Mouse (Mus musculus) liver, embryonic 14.5 days (tissue): ENCODE results near the gene Atp7b. TPM values are rescaled to one million over a fixed set of nuclear protein-coding genes. Genes with fewer than 3 reads are reported as not detected.
A peak's percentile ranks its signal among the peaks of the same experiment; 100 is the strongest.

Source experiments
- ATAC-seq: fragments of 200-750 bp; cut with Nextera tagmentation; 2 replicates; pipeline ENCODE4 v1.8.0; 2017; ENCODE audit warnings: moderate number of reproducible peaks, mild to moderate bottlenecking, moderate library complexity; ENCODE audit not compliant: insufficient read depth
- DNase-seq, 3 experiments: peaks; one replicate each; pipeline ENCODE4 v3.0.0-alpha.2; 2012 to 2013; ENCODE audit warnings: low read depth in 3 of 3, low spot score in 3 of 3
- H3K27ac ChIP-seq: fragments of 300-500 bp; sonication (generic); 2 replicates; pipeline ENCODE4 v1.5.1; 2014; ENCODE audit warnings: moderate library complexity, mild to moderate bottlenecking, control low read depth, inconsistent platforms
- H3K27me3 ChIP-seq: fragments of 300-500 bp; sonication (generic); 2 replicates; pipeline ENCODE4 v1.6.1; 2014; ENCODE audit warnings: mild to moderate bottlenecking, low read length, moderate library complexity; ENCODE audit not compliant: control insufficient read depth, insufficient read depth
- H3K36me3 ChIP-seq: fragments of 300-500 bp; sonication (generic); replicated peaks from 2 replicates; pipeline ENCODE4 v1.6.1; 2014; ENCODE audit warnings: low read depth; ENCODE audit not compliant: control insufficient read depth, insufficient read depth
- H3K4me1 ChIP-seq, 2 experiments: fragments of 200-500 bp in 1 of 2; fragments of 300-500 bp in 1 of 2; sonication (generic) in 1 of 2; replicated peaks; 2 replicates each; pipeline ENCODE4 v1.6.1; 2012 to 2014; ENCODE audit warnings: antibody characterized with exemption in 1 of 2, inconsistent platforms in 1 of 2, low read length in 1 of 2; ENCODE audit not compliant: control insufficient read depth in 2 of 2, insufficient read depth in 2 of 2
- H3K4me2 ChIP-seq: fragments of 300-500 bp; sonication (generic); 2 replicates; pipeline ENCODE4 v1.6.1; 2014; ENCODE audit warnings: low read depth, mild to moderate bottlenecking, control low read depth, moderate library complexity
- H3K4me3 ChIP-seq, 2 experiments: fragments of 200-500 bp in 1 of 2; fragments of 300-500 bp in 1 of 2; sonication (generic) in 1 of 2; 2 replicates each; pipeline ENCODE4 v1.5.1; 2012 to 2014; ENCODE audit warnings: low read depth in 2 of 2, low read length in 2 of 2, mild to moderate bottlenecking in 2 of 2, control low read depth in 1 of 2, inconsistent platforms in 1 of 2, moderate library complexity in 1 of 2; ENCODE audit not compliant: insufficient read depth in 1 of 2
- H3K9ac ChIP-seq: fragments of 300-500 bp; sonication (generic); replicated peaks from 2 replicates; pipeline ENCODE4 v1.6.1; 2014; ENCODE audit warnings: mild to moderate bottlenecking, control low read depth, moderate library complexity
- H3K9me3 ChIP-seq: fragments of 300-500 bp; sonication (generic); 2 replicates; pipeline ENCODE4 v1.6.1; 2016; ENCODE audit warnings: low read length, mixed read lengths; ENCODE audit not compliant: control insufficient read depth
- CTCF ChIP-seq: IDR thresholded peaks from 2 replicates; pipeline ENCODE4 v1.5.1; 2016; ENCODE audit warnings: antibody characterized with exemption, low read depth, control low read depth
- EP300 ChIP-seq: IDR thresholded peaks from 2 replicates; pipeline ENCODE4 v1.6.1; 2016; ENCODE audit warnings: antibody characterized with exemption, low read depth
- WGBS: fragments of 180-500 bp; shearing (Covaris S2); extraction: QIAGEN DNeasy Blood & Tissue Kit; methylation state at CpG from one replicate; pipeline ENCODE4 v1.1.7; 2014; ENCODE audit not compliant: insufficient replicate concordance; 5-methylcytosine and 5-hydroxymethylcytosine counted together
- polyA plus RNA-seq, 2 experiments: library from polyadenylated mRNA; depleted of rRNA in 1 of 2; stranded (reverse) in 1 of 2; unstranded in 1 of 2; fragments of >200 nt; fragmentation: Nextera tagmentation in 1 of 2; extraction: Ambion mirVana in 1 of 2; gene quantifications; 2 replicates each; pipeline versions ENCODE4 v1.2.1 to v1.2.3; 2012 to 2014

Gene Atp7b
- polyA plus RNA-seq, 2 experiments, result 9.4 to 10.4 TPM

GRCm38 (mm10) chr8:22040153-22040509 is 20.0 kb downstream of the Atp7b start:
- Histone ChIP-seq H3K9ac (no peak overlapping the region), H3K4me3 (no peak overlapping the region), H3K27ac (no peak overlapping the region), H3K4me1 (peaks cover 0 to 15% of the 10 kb centered on the region in 2 experiments; a peak in 2 of 4 replicates), H3K36me3 (peaks cover 2% of the 10 kb centered on the region; the same call in 1 of the 2 replicates), H3K9me3 (no peaks in the 10 kb centered on the region), H3K4me2 (no peak overlapping the region; the same call in 1 of the 2 replicates), H3K27me3 (no peaks in the 10 kb centered on the region)
- no peak for TF ChIP-seq CTCF
- TF ChIP-seq EP300, result no peak
- no peak for ATAC-seq
- WGBS, result 47% methylated on average over 6 of the region's 6 CpGs
- DNase-seq, result no peak

GRCm38 (mm10) chr8:22039468-22040152 is 20.5 kb downstream of the Atp7b start:
- H3K4me2 ChIP-seq, result peak overlapping the region; percentile 40
- H3K36me3 ChIP-seq, result peaks cover 2% of the 10 kb centered on the region; the same call in 1 of the 2 replicates
- peak; percentile 65 for ATAC-seq
- peaks cover 0 to 15% of the 10 kb centered on the region in 2 experiments; a peak in 2 of 4 replicates for H3K4me1 ChIP-seq
- H3K9ac ChIP-seq, result no peak overlapping the region
- WGBS, result 24% methylated on average over 15 of the region's 15 CpGs
- H3K27ac ChIP-seq, result no peak overlapping the region; the same call in 1 of the 2 replicates
- no peaks in the 10 kb centered on the region for H3K9me3 ChIP-seq
- TF ChIP-seq EP300, result no peak
- TF ChIP-seq CTCF, result no peak
- no peaks in the 10 kb centered on the region for H3K27me3 ChIP-seq
- peak overlapping the region; percentile 30 to 31; a peak in 3 of 4 replicates for H3K4me3 ChIP-seq
- DNase-seq, result no peak

- ATAC-seq, result peak; percentile 52; the same call in 1 of the 2 replicates
- H3K27me3 ChIP-seq, result no peaks in the 10 kb centered on the region
- DNase-seq, result no peak
- H3K4me1 ChIP-seq, result peaks cover 0 to 13% of the 10 kb centered on the region in 2 experiments; a peak in 2 of 4 replicates
- H3K4me3 ChIP-seq, result no peak overlapping the region
- H3K4me2 ChIP-seq, result peak overlapping the region; percentile 20; the same call in 1 of the 2 replicates
- no peak overlapping the region for H3K9ac ChIP-seq
- H3K27ac ChIP-seq, result no peak overlapping the region
- no peaks in the 10 kb centered on the region for H3K9me3 ChIP-seq
- TF ChIP-seq EP300, result no peak
- TF ChIP-seq CTCF, result no peak
- 70% methylated on average over 7 of the region's 7 CpGs for WGBS
- peaks cover 2% of the 10 kb centered on the region for H3K36me3 ChIP-seq
Observed at GRCm38 (mm10) chr8:22037022-22037421, 23.1 kb downstream of the Atp7b start.

GRCm38 (mm10) chr8:22036137-22036536 is 24.0 kb downstream of the Atp7b start:
- no peak overlapping the region for H3K9ac ChIP-seq
- H3K4me1 ChIP-seq, result peaks cover 0 to 9% of the 10 kb centered on the region in 2 experiments; a peak in 2 of 4 replicates
- TF ChIP-seq CTCF (no peak), EP300 (no peak)
- H3K4me2 ChIP-seq, result no peak overlapping the region
- no peak overlapping the region for H3K27ac ChIP-seq
- ATAC-seq (no peak), DNase-seq (no peak)
- H3K27me3 ChIP-seq, result no peaks in the 10 kb centered on the region
- peaks cover 2% of the 10 kb centered on the region for H3K36me3 ChIP-seq
- WGBS, result 82% methylated on average over 9 of the region's 9 CpGs
- no peak overlapping the region for H3K4me3 ChIP-seq
- H3K9me3 ChIP-seq, result no peaks in the 10 kb centered on the region

- ATAC-seq, result no peak
- Histone ChIP-seq H3K27ac (no peak overlapping the region), H3K4me2 (no peak overlapping the region), H3K9ac (no peak overlapping the region), H3K4me3 (no peak overlapping the region), H3K36me3 (peaks cover 7% of the 10 kb centered on the region), H3K27me3 (no peaks in the 10 kb centered on the region), H3K9me3 (no peaks in the 10 kb centered on the region), H3K4me1 (no peaks in the 10 kb centered on the region)
- TF ChIP-seq EP300, result no peak
- no peak for TF ChIP-seq CTCF
- DNase-seq, result no peak
- WGBS, result 69% methylated on average over 3 of the region's 3 CpGs
Observed at GRCm38 (mm10) chr8:22030990-22031389, 29.1 kb downstream of the Atp7b start.
